Mouse (Mus musculus): ENCODE results near the gene Fbxl2. TPM values are rescaled to one million over a fixed set of nuclear protein-coding genes. Genes with fewer than 3 reads are reported as not detected.

Gene Fbxl2
- polyA plus RNA-seq, 1 experiment: 2.6 TPM

- H3K27me3 ChIP-seq (ENCODE audit: control insufficient read depth, insufficient read depth, low read length): peaks cover 3% of the 10 kb centered on the region
- no peaks in the 10 kb centered on the region for H3K36me3 ChIP-seq (ENCODE audit: control insufficient read depth, insufficient read depth, low read length)
- H3K27ac ChIP-seq (ENCODE audit: insufficient read depth, low read length): no peak overlapping the region
- DNase-seq (ENCODE audit: low read depth in 1 of 2, low spot score in 2 of 2): no peak
- no peak overlapping the region for H3K4me3 ChIP-seq (ENCODE audit: extremely low read depth, insufficient read depth, insufficient read length)
- H3K4me1 ChIP-seq (ENCODE audit: control insufficient read depth, insufficient read depth, insufficient read length): peaks cover 6% of the 10 kb centered on the region; the same call in 1 of the 2 replicates
- TF ChIP-seq POLR2A (IDR thresholded peaks at IDR 0.05; ENCODE audit: low read depth, low read length): no peak
- no peak for TF ChIP-seq CTCF (IDR thresholded peaks at IDR 0.05; ENCODE audit: extremely low read depth, insufficient read depth, insufficient read length, insufficient replicate concordance)
- WGBS: 70% methylated on average over 4 of the region's 4 CpGs
Observed at GRCm38 (mm10) chr9:114022141-114022540, 23.9 kb downstream of the Fbxl2 start.

DNA sequence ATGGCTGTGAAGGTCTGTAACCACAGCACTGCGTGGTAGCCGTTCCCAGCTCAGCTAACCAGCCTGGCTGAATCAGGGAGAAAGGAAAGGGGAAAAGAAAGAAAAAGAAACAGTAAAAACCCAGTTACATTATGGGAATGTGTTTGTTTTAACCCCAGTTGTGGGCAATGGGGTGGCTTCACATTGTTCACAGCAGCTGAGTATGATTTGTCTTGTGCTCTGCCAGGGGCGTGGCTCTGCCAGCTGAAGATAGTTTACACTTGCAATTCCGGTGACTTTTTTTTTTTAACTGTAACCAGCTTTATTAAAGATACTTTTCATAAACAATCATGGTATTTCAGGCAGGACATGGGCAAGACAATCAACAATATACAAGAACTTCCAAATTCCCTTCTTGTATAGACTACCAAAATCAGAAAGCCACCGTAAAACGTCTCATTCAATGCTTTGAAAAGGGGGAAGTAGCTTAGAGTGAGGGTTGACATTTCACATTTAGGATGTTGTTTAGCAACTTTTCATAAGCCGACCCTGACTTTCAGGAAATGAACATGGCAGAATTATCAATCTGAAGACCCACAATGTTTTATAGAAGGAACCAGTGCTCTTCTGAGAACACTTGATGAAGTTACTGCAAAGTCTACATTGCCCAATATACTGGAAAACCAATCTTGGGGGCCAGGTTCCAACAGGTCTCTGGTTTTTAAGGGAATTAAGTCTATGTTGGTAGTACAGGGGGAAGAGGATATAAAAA is 26.8 kb downstream of the Fbxl2 start:
- H3K4me3 ChIP-seq (ENCODE audit: extremely low read depth, insufficient read depth, insufficient read length): no peak overlapping the region
- no peaks in the 10 kb centered on the region for H3K27me3 ChIP-seq (ENCODE audit: control insufficient read depth, insufficient read depth, low read length)
- no peaks in the 10 kb centered on the region for H3K4me1 ChIP-seq (ENCODE audit: control insufficient read depth, insufficient read depth, insufficient read length)
- H3K27ac ChIP-seq (ENCODE audit: insufficient read depth, low read length): no peak overlapping the region
- TF ChIP-seq POLR2A (IDR thresholded peaks at IDR 0.05; ENCODE audit: low read depth, low read length) (no peak), CTCF (IDR thresholded peaks at IDR 0.05; ENCODE audit: extremely low read depth, insufficient read depth, insufficient read length, insufficient replicate concordance) (no peak)
- no peaks in the 10 kb centered on the region for H3K36me3 ChIP-seq (ENCODE audit: control insufficient read depth, insufficient read depth, low read length)
- no peak for DNase-seq (ENCODE audit: low read depth in 1 of 2, low spot score in 2 of 2)
- 47% methylated on average over 7 of the region's 7 CpGs for WGBS

- H3K27ac ChIP-seq (ENCODE audit: insufficient read depth, low read length): no peak overlapping the region
- no peaks in the 10 kb centered on the region for H3K36me3 ChIP-seq (ENCODE audit: control insufficient read depth, insufficient read depth, low read length)
- TF ChIP-seq CTCF (IDR thresholded peaks at IDR 0.05; ENCODE audit: extremely low read depth, insufficient read depth, insufficient read length, insufficient replicate concordance) (no peak), POLR2A (IDR thresholded peaks at IDR 0.05; ENCODE audit: low read depth, low read length) (no peak)
- DNase-seq (ENCODE audit: low read depth in 1 of 2, low spot score in 2 of 2): no peak
- WGBS: 41% methylated on average over 4 of the region's 4 CpGs
- no peaks in the 10 kb centered on the region for H3K4me1 ChIP-seq (ENCODE audit: control insufficient read depth, insufficient read depth, insufficient read length)
- H3K27me3 ChIP-seq (ENCODE audit: control insufficient read depth, insufficient read depth, low read length): no peaks in the 10 kb centered on the region
- no peak overlapping the region for H3K4me3 ChIP-seq (ENCODE audit: extremely low read depth, insufficient read depth, insufficient read length)
Observed at GRCm38 (mm10) chr9:114016402-114016801, 29.6 kb downstream of the Fbxl2 start.

DNA sequence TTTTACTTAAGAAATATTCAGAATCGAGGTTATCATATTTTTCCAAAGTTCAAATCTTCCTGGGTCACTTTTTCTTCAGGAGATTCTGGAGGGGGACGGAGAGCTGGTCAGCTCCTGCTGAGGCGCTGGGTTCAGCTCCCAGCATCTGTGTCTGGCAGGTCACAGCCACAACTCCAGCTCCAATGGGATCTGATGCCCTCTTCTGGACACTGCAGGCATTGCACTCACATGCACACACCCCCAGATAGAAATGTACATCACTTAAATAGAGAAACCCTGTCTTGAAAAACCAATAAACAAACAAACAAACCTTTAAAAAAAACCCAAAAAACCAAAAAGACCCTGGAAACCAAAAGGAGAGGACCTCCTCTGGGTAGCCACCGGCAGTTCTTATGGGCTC is 30.3 kb downstream of the Fbxl2 start:
- WGBS: 91% methylated on average over 4 of the region's 4 CpGs
- no peak for DNase-seq (ENCODE audit: low read depth in 1 of 2, low spot score in 2 of 2)
- Histone ChIP-seq H3K36me3 (ENCODE audit: control insufficient read depth, insufficient read depth, low read length) (no peaks in the 10 kb centered on the region), H3K27me3 (ENCODE audit: control insufficient read depth, insufficient read depth, low read length) (no peaks in the 10 kb centered on the region), H3K4me1 (ENCODE audit: control insufficient read depth, insufficient read depth, insufficient read length) (no peaks in the 10 kb centered on the region), H3K27ac (ENCODE audit: insufficient read depth, low read length) (no peak overlapping the region), H3K4me3 (ENCODE audit: extremely low read depth, insufficient read depth, insufficient read length) (no peak overlapping the region)
- TF ChIP-seq POLR2A (IDR thresholded peaks at IDR 0.05; ENCODE audit: low read depth, low read length) (no peak), CTCF (IDR thresholded peaks at IDR 0.05; ENCODE audit: extremely low read depth, insufficient read depth, insufficient read length, insufficient replicate concordance) (no peak)

- Histone ChIP-seq H3K4me3 (ENCODE audit: extremely low read depth, insufficient read depth, insufficient read length) (no peak overlapping the region), H3K27me3 (ENCODE audit: control insufficient read depth, insufficient read depth, low read length) (no peaks in the 10 kb centered on the region), H3K36me3 (ENCODE audit: control insufficient read depth, insufficient read depth, low read length) (no peaks in the 10 kb centered on the region), H3K27ac (ENCODE audit: insufficient read depth, low read length) (no peak overlapping the region), H3K4me1 (ENCODE audit: control insufficient read depth, insufficient read depth, insufficient read length) (no peaks in the 10 kb centered on the region)
- WGBS: 68% methylated on average over 1 of the region's 1 CpGs
- no peak for TF ChIP-seq CTCF (IDR thresholded peaks at IDR 0.05; ENCODE audit: extremely low read depth, insufficient read depth, insufficient read length, insufficient replicate concordance)
- TF ChIP-seq POLR2A (IDR thresholded peaks at IDR 0.05; ENCODE audit: low read depth, low read length): no peak
- no peak for DNase-seq (ENCODE audit: low read depth in 1 of 2, low spot score in 2 of 2)
Observed at GRCm38 (mm10) chr9:114014034-114014433, 32.0 kb downstream of the Fbxl2 start.

GRCm38 (mm10) chr9:114011203-114011602 is 34.8 kb downstream of the Fbxl2 start:
- DNase-seq (ENCODE audit: low read depth in 1 of 2, low spot score in 2 of 2): no peak
- no peak overlapping the region for H3K27ac ChIP-seq (ENCODE audit: insufficient read depth, low read length)
- no peak overlapping the region for H3K4me3 ChIP-seq (ENCODE audit: extremely low read depth, insufficient read depth, insufficient read length)
- H3K27me3 ChIP-seq (ENCODE audit: control insufficient read depth, insufficient read depth, low read length): no peaks in the 10 kb centered on the region
- no peak for TF ChIP-seq CTCF (IDR thresholded peaks at IDR 0.05; ENCODE audit: extremely low read depth, insufficient read depth, insufficient read length, insufficient replicate concordance)
- TF ChIP-seq POLR2A (IDR thresholded peaks at IDR 0.05; ENCODE audit: low read depth, low read length): no peak
- H3K36me3 ChIP-seq (ENCODE audit: control insufficient read depth, insufficient read depth, low read length): no peaks in the 10 kb centered on the region
- no peaks in the 10 kb centered on the region for H3K4me1 ChIP-seq (ENCODE audit: control insufficient read depth, insufficient read depth, insufficient read length)
- WGBS: 88% methylated on average over 18 of the region's 18 CpGs

- Histone ChIP-seq H3K4me1 (ENCODE audit: control insufficient read depth, insufficient read depth, insufficient read length) (no peaks in the 10 kb centered on the region), H3K27ac (ENCODE audit: insufficient read depth, low read length) (no peak overlapping the region), H3K36me3 (ENCODE audit: control insufficient read depth, insufficient read depth, low read length) (no peaks in the 10 kb centered on the region), H3K27me3 (ENCODE audit: control insufficient read depth, insufficient read depth, low read length) (no peaks in the 10 kb centered on the region), H3K4me3 (ENCODE audit: extremely low read depth, insufficient read depth, insufficient read length) (no peak overlapping the region)
- no peak for TF ChIP-seq CTCF (IDR thresholded peaks at IDR 0.05; ENCODE audit: extremely low read depth, insufficient read depth, insufficient read length, insufficient replicate concordance)
- no peak for TF ChIP-seq POLR2A (IDR thresholded peaks at IDR 0.05; ENCODE audit: low read depth, low read length)
- WGBS: 67% methylated on average over 5 of the region's 5 CpGs
- no peak for DNase-seq (ENCODE audit: low read depth in 1 of 2, low spot score in 2 of 2)
Observed at GRCm38 (mm10) chr9:114009526-114009925, 36.5 kb downstream of the Fbxl2 start.
